Mouse (Mus musculus): ENCODE results near the gene Lrrtm1.

Gene Lrrtm1

DNA sequence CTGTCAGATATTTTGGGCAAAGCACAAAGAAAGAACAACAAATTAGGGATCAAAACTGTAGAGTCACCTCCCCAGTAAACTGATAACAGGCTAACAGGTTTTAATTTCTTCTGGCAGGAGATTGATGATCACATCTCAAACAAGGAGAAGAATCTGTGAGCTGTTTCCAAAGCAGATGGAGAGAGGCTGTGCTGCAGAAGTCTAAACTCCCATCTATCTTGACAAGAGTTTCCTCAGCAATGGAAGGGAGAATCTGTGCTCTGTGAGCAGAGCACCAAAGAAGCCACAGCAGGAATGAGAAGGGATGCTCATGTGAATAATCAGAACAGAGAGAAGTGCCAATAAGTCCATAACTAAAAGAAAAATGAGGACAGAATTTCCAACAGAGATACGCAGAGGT, 58.8 kb downstream of the Lrrtm1 start:
- DNase-seq (ENCODE audit: extremely low read depth, low read depth, low spot score): no peak

DNA sequence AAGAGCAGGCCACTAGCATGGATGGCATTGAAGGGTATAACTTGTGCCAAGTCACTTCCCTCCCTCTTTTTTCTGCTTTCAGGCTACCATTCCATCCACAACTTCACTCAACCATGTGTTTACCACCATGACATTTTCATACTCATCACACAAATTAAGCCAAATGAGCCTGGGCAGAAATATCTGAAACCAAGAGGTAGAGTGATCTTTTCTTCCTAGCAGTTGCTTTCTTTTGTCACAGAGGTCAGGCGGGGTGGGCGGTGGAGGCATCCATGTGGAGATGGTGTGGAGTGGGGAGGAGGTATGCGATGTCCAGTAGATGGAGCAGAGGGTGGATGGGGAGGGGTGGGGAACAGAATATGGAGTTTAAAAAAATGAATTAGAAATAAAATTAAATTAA, 64.3 kb downstream of the Lrrtm1 start:
- DNase-seq (ENCODE audit: extremely low read depth, low read depth, low spot score): no peak
